Mouse (Mus musculus) cortical plate, adult 2 months (tissue): ENCODE results near the gene Kmt5a. TPM values are rescaled to one million over a fixed set of nuclear protein-coding genes. Genes with fewer than 3 reads are reported as not detected.

ENCODE experiments used
- H3K27ac ChIP-seq: fragments of 200-500 bp; 2 replicates; pipeline ENCODE4 v1.5.1; 2012; ENCODE audit warnings: low read length, control low read depth, inconsistent platforms; ENCODE audit not compliant: insufficient read depth
- H3K4me1 ChIP-seq: fragments of 200-500 bp; 2 replicates; pipeline ENCODE4 v1.6.1; 2011; ENCODE audit warnings: low read length; ENCODE audit not compliant: control insufficient read depth, insufficient read depth
- H3K4me3 ChIP-seq: fragments of 200-500 bp; 2 replicates; pipeline ENCODE4 v1.5.1; 2011; ENCODE audit warnings: mild to moderate bottlenecking, low read length, control low read depth; ENCODE audit not compliant: insufficient read depth
- CTCF ChIP-seq: fragments of 200-500 bp; IDR thresholded peaks from 2 replicates; pipeline ENCODE4 v1.5.1; 2011; ENCODE audit warnings: mild to moderate bottlenecking, control low read depth, low read length; ENCODE audit not compliant: insufficient read depth; ENCODE audit errors: extremely low read depth
- POLR2A ChIP-seq: fragments of 200-500 bp; IDR thresholded peaks from 2 replicates; pipeline ENCODE4 v1.6.1; 2011; ENCODE audit warnings: mild to moderate bottlenecking, low read length, control low read depth; ENCODE audit not compliant: insufficient read depth; ENCODE audit errors: extremely low read depth
- polyA plus RNA-seq: library from polyadenylated mRNA; depleted of rRNA; stranded (reverse); fragments of >200 nt; gene quantifications from 2 replicates; pipeline ENCODE4 v1.2.3, GENCODE M21; 2012

The Kmt5a gene
- polyA plus RNA-seq, 1 experiment, result 54.9 TPM

- TF ChIP-seq POLR2A (0 out of 2 replicates have a peak, but pooled peaks have one; percentile 36), CTCF (no peak)
These were observed 14.1 kb upstream of the Kmt5a start, which contains the start of gene Sbno1 for GRCm38 (mm10) chr5:124425412-124426259. TSS of gene Sbno1 (minus strand) at chr5:124426001.

GRCm38 (mm10) chr5:124426475-124427071 is 13.2 kb upstream of the Kmt5a start:
- H3K4me3 ChIP-seq, result peak overlapping the region; percentile 99
- H3K27ac ChIP-seq, result no peak overlapping the region
- TF ChIP-seq CTCF, result no peak
- no peak for TF ChIP-seq POLR2A
- no peaks in the 10 kb centered on the region for H3K4me1 ChIP-seq

More at GRCm38 (mm10) chr5:124425412-124426259, 14.1 kb upstream of the Kmt5a start, which contains the start of gene Sbno1:
- Histone ChIP-seq H3K27ac (peak within 1 kb of the TSS; percentile 98), H3K4me1 (no peaks in the 10 kb centered on the region), H3K4me3 (peak within 1 kb of the TSS; percentile 99)

DNA sequence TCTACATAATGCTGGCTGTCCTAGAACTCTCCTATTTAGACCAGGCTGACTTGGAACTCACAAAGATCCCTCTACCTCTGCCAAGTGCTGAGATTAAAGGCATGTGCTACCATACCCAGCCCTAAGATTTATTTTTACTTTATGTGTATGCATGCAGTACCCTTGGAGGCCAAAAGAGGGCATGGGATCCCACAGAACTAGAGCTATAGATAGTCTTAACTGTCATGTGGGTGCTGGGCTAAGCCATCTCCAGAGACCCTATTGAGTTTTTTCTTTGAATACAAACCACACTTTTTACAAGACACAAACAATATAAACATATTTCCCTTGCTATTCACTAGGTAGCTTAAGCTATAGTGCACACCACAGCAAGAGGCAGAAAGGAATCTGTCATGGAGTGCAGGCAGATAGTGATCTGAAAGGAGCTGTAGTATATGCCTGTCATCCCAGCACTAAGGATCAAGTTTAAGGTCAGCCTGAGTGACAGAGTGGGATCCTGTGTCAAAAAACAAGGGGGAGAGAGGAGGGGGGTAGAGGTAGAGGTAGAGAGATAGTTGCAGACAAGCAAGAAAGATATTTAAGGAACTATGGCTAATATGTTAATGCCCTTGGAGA is 7.2 kb upstream of the Kmt5a start:
- no peak overlapping the region for H3K27ac ChIP-seq
- H3K4me1 ChIP-seq, result no peaks in the 10 kb centered on the region
- H3K4me3 ChIP-seq, result no peak overlapping the region
- TF ChIP-seq POLR2A (no peak), CTCF (peak; percentile 83)

GRCm38 (mm10) chr5:124433048-124433447 is 6.7 kb upstream of the Kmt5a start:
- TF ChIP-seq POLR2A (no peak), CTCF (no peak)
- Histone ChIP-seq H3K27ac (no peak overlapping the region), H3K4me1 (no peaks in the 10 kb centered on the region), H3K4me3 (no peak overlapping the region)

DNA sequence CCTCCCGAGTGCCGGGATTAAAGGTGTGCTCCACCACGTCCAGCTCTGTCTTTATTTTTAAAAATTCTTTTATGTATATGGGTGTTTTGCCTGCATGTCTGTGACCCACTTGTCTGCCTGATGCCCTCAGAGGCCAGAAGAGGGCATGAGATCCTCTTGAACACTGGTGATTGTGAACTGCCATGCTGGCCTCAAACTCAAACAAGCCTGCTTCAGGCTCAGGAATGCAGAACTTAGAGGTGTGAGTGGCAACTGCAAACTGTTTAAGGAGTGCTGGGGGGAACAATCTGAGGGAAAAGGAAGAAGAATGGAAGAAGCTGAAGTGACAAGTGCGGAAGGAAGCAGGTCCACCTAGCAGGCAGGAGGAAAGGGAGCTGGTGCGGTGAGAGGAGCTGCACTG is 1.5 kb upstream of the Kmt5a start:
- TF ChIP-seq POLR2A, result no peak
- peak; percentile 32; the same call in 1 of the 2 replicates for TF ChIP-seq CTCF
- no peak overlapping the region for H3K27ac ChIP-seq
- no peak overlapping the region for H3K4me3 ChIP-seq
- no peaks in the 10 kb centered on the region; the same call in 1 of the 2 replicates for H3K4me1 ChIP-seq

DNA sequence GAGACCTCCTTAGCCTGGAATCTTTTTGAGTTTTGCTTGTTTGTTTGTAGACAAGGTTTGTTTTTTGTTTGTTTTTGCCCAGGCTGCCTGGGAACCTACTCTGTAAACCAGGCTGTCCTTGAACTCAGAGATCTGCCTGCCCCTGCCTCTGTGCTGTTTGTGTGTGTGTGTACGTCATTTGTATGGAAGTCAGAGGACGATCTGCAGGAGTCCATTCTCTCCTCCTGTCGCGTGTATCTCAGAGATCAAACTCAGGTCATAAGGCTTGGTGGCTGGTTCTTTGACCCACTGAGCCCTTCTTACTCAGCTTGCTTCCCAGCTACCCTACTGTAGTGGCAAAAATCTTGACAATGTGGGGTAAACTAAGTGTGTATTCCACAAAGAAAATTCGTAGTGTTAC is 984 bp upstream of the Kmt5a start:
- Histone ChIP-seq H3K4me3 (no peak overlapping the region; the same call in 1 of the 2 replicates), H3K4me1 (no peaks in the 10 kb centered on the region; the same call in 1 of the 2 replicates), H3K27ac (no peak overlapping the region)
- no peak for TF ChIP-seq CTCF
- TF ChIP-seq POLR2A, result no peak

DNA sequence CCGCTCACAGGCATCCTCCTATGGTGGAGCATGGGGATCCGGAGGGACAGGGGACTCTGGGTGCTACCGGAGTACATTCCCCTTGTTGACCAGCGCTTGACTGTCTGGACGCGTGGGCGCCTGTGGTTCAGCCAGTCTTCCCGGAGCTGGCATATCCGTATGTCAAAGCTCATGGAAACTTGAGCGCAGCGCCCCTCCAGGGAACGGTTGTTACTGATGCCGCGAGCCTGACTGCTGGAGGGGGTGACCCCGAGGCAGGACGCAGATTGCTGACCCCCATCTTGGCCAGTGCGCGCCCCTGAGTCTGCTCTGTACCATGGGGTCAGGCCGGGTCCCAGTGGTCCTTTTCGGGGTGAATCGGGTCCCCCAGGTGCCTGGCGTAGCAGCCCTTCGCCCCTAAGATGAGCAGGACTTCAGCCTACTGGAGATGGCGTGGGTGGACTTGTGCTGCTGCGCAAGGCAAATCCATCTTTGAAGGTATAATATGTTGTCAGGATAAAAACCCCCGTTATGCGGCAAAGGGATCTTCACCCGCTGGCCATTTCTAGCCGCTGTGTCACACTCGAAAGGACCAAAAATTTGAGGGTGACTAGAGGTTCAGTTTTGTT is 468 bp downstream of the Kmt5a start:
- TF ChIP-seq POLR2A (no peak), CTCF (0 out of 2 replicates have a peak, but pooled peaks have one; percentile 25)
- peak overlapping the region; percentile 49 for H3K4me3 ChIP-seq
- 0 out of 2 replicates have a peak overlapping the region, but pooled peaks have one; percentile 24 for H3K27ac ChIP-seq

GRCm38 (mm10) chr5:124442628-124443027 is 2.9 kb downstream of the Kmt5a start:
- Histone ChIP-seq H3K4me3 (no peak overlapping the region), H3K27ac (no peak overlapping the region), H3K4me1 (no peaks in the 10 kb centered on the region; the same call in 1 of the 2 replicates)
- TF ChIP-seq POLR2A, result no peak
- no peak for TF ChIP-seq CTCF

More for the DNA sequence above, 468 bp downstream of the Kmt5a start:
- no peaks in the 10 kb centered on the region; the same call in 1 of the 2 replicates for H3K4me1 ChIP-seq

DNA sequence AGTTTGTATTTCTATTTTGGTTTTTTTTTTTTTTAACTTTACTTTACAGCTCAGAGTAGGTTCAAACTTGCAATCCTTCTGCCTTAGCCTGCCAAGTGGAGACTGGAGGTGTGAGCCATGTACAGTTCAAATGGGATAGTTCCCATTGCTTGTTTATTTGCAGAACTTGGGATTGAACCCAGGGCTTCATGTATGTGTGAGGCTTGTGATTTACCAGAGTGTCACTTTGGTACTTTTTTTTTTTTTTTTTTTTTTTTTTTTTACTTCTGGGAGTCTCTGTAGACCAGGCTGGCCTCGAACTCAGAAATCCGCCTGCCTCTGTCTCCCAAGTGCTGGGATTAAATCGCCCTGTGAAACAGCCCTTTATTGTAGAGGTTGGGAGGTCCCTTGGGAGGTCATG is 4.5 kb downstream of the Kmt5a start:
- H3K4me3 ChIP-seq, result no peak overlapping the region; the same call in 1 of the 2 replicates

More for the DNA sequence above, 4.5 kb downstream of the Kmt5a start:
- Histone ChIP-seq H3K4me1 (peaks cover under 1% of the 10 kb centered on the region; the same call in 1 of the 2 replicates), H3K27ac (no peak overlapping the region)
- TF ChIP-seq CTCF (no peak), POLR2A (no peak)
